Mouse (Mus musculus) limb, embryonic 12.5 days (tissue): ENCODE measurements around the gene Coq10a. TPM values are rescaled to one million over a fixed set of nuclear protein-coding genes. Genes with fewer than 3 reads are reported as not detected.
"Not testable (repeated sequence)": the region's sequence is repeated elsewhere in the genome, so short reads cannot be mapped to it uniquely, and the experiment has no call there.

Experiments used
- ATAC-seq: fragments of 200-750 bp; cut with Nextera tagmentation; 2 replicates; pipeline ENCODE4 v1.8.0; 2017; ENCODE audit warnings: low read depth, moderate TSS enrichment; ENCODE audit not compliant: insufficient number of reproducible peaks, insufficient read depth, low FRiP score, low TSS enrichment
- H3K27ac ChIP-seq: fragments of 300-500 bp; sonication (generic); 2 replicates; pipeline ENCODE4 v1.5.1; 2016; ENCODE audit warnings: mild to moderate bottlenecking, moderate library complexity
- H3K27me3 ChIP-seq: fragments of 300-500 bp; sonication (generic); 2 replicates; pipeline ENCODE4 v1.6.1; 2016; ENCODE audit warnings: mild to moderate bottlenecking, moderate library complexity
- H3K36me3 ChIP-seq: fragments of 300-500 bp; sonication (generic); 2 replicates; pipeline ENCODE4 v1.6.1; 2016; ENCODE audit warnings: mild to moderate bottlenecking, moderate library complexity
- H3K4me1 ChIP-seq: fragments of 300-500 bp; sonication (generic); replicated peaks from 2 replicates; pipeline ENCODE4 v1.6.1; 2016
- H3K4me2 ChIP-seq: fragments of 300-500 bp; sonication (generic); 2 replicates; pipeline ENCODE4 v1.6.1; 2016; ENCODE audit warnings: mild to moderate bottlenecking, moderate library complexity
- H3K4me3 ChIP-seq: fragments of 300-500 bp; sonication (generic); replicated peaks from 2 replicates; pipeline ENCODE4 v1.5.1; 2016; ENCODE audit warnings: mild to moderate bottlenecking
- H3K9ac ChIP-seq: fragments of 300-500 bp; sonication (generic); replicated peaks from 2 replicates; pipeline ENCODE4 v1.6.1; 2016; ENCODE audit warnings: mild to moderate bottlenecking, moderate library complexity
- H3K9me3 ChIP-seq: fragments of 300-500 bp; sonication (generic); 2 replicates; pipeline ENCODE4 v1.6.1; 2016; ENCODE audit warnings: mild to moderate bottlenecking, moderate library complexity
- WGBS: fragments of 180-500 bp; shearing (Covaris S2); methylation state at CpG from one replicate; pipeline ENCODE4 v1.1.7; 2016; 5-methylcytosine and 5-hydroxymethylcytosine counted together
- polyA plus RNA-seq: library from polyadenylated mRNA; unstranded; fragments of >200 nt; fragmentation: Nextera tagmentation; extraction: Ambion mirVana; gene quantifications from 2 replicates; pipeline ENCODE4 v1.2.1, GENCODE M21; 2016

Coq10a gene
- polyA plus RNA-seq, 1 experiment from 2014 or later: 15.8 TPM

DNA sequence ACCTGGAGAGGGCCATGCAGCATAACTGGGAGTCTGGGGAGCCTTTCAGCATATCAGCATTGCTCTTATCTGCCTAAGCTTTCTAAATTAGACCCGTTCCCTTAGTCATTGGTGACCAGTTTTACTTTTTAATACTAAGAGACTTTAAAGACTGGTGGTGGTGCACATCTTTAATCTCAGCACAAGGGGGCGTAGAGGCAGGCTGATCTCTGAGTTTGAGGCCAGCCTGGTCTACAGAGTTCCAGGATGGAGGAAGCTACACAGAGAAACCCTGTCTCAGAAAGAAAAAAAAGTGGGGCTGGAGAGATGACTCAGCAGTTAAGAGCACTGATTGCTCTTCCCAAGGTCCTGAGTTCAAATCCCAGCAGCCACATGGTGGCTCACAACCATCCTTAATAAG lies 28.5 kb downstream of the Coq10a start:
- no peak for ATAC-seq
- H3K4me3 ChIP-seq: no peak overlapping the region
- no peak overlapping the region for H3K9ac ChIP-seq
- 79% methylated on average over 2 of the region's 2 CpGs for WGBS
- peaks cover 22% of the 10 kb centered on the region for H3K4me1 ChIP-seq
- no peak overlapping the region for H3K27ac ChIP-seq
- H3K36me3 ChIP-seq: peaks cover 19% of the 10 kb centered on the region
- H3K27me3 ChIP-seq: no peaks in the 10 kb centered on the region
- H3K9me3 ChIP-seq: no peaks in the 10 kb centered on the region
- H3K4me2 ChIP-seq: no peak overlapping the region

DNA sequence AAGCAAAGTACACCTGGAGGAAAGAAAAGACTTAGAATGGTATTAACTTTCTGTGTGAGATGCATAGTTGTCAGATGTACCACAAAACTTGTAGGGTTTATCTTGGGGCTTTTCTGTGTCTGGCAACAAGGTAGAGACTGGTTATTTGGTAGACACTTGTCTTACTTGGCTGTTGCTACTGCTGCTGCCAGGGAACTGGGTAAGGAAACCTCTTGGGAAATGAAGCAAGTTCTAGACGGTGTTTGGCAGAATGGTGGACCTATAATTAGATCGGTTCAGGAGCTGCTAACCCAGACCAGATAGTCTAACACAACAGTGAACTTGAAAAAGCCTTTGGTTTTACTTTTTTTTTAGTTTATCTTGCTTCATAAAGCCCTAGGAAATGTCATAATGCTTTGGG lies 29.8 kb downstream of the Coq10a start:
- Histone ChIP-seq H3K27me3 (no peaks in the 10 kb centered on the region), H3K4me2 (peak overlapping the region; percentile 90), H3K4me3 (peak overlapping the region; percentile 95), H3K4me1 (peaks cover 17% of the 10 kb centered on the region), H3K9ac (peak overlapping the region; percentile 27; the same call in 1 of the 2 replicates), H3K27ac (no peak overlapping the region), H3K9me3 (no peaks in the 10 kb centered on the region), H3K36me3 (peaks cover 19% of the 10 kb centered on the region)
- no peak for ATAC-seq
- WGBS: 76% methylated on average over 2 of the region's 2 CpGs

DNA sequence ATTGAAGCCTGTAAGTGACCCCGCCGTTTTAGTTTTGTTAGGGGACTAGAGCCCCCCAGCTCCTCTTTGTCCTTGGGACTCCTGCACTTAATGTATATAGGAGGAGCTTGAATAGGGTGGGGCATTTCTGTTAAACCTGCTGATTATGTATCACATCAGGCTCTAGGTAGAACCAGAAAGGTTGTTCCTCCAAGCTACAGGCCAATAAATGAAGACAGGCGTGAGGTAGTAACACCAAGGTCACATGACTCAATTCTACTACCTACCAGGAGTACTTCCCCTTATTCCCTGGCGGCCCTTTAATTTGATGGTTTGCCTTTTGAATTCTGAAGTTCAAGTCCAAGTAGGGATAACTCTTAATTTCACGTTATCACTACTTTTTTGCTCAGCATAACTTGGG lies 30.4 kb downstream of the Coq10a start:
- H3K9me3 ChIP-seq: no peaks in the 10 kb centered on the region
- peaks cover 19% of the 10 kb centered on the region for H3K36me3 ChIP-seq
- H3K27ac ChIP-seq: peak overlapping the region; percentile 93
- H3K27me3 ChIP-seq: no peaks in the 10 kb centered on the region
- H3K4me2 ChIP-seq: peak overlapping the region; percentile 90
- H3K9ac ChIP-seq: peak overlapping the region; percentile 90
- ATAC-seq: no peak
- H3K4me1 ChIP-seq: peaks cover 17% of the 10 kb centered on the region
- peak overlapping the region; percentile 95 for H3K4me3 ChIP-seq
- 20% methylated on average over 5 of the region's 5 CpGs for WGBS

DNA sequence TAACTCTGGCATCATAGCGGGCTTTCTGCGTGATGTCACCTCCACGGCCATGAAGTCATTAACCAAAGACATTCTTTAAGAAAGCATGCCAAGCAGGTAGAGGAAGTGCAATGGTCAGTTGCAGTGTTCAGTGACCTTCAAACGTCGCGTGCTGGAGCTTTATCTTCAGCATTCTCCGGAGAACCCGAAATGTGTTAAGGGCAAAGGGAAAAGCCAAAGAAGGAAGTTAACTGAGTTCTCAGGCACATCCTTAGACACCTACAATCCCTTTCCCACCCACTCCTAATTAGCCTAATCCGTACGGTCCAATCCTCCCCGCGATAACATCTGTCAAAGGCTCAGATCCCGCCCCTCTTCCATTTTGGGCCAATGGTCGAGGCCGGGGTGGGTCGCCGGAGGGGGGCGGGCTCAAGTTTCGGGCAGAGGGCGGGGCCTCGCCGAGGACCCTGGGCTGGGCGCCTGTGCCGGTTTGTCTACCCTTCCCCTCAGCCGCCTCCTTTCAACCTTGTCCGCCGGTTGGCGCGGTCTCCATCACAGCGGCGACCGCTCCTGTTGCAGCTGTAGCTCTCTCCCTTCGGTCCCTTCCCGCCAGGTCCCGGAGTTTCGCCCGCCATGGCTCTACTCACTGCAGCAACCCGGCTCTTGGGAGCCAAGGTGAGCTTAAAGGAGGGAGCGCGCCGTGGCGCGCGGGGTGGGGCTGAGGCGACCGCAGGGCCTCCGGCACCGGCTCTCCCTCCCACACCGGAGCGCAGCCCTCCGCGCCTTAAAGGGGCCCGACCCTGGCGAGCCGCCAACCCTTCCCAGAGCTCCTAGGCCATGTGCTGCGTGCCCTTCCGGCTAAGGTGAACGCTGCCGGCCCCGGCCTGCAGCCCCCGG lies 31.3 kb downstream of the Coq10a start, which contains the start of gene Cs:
Cs (plus strand) TSS at position 429 of the 876 bp plus-strand sequence.
- Histone ChIP-seq H3K9me3 (no peaks in the 10 kb centered on the region), H3K9ac (peak within 1 kb of the TSS; percentile 90), H3K36me3 (peaks cover 14% of the 10 kb centered on the region), H3K4me1 (peaks cover 17% of the 10 kb centered on the region), H3K27me3 (no peaks in the 10 kb centered on the region), H3K4me3 (peak within 1 kb of the TSS; percentile 95), H3K4me2 (peak within 1 kb of the TSS; percentile 90), H3K27ac (peak within 1 kb of the TSS; percentile 93)
- ATAC-seq: peak; percentile 99
- 1% methylated on average over 60 of the region's 61 CpGs for WGBS

DNA sequence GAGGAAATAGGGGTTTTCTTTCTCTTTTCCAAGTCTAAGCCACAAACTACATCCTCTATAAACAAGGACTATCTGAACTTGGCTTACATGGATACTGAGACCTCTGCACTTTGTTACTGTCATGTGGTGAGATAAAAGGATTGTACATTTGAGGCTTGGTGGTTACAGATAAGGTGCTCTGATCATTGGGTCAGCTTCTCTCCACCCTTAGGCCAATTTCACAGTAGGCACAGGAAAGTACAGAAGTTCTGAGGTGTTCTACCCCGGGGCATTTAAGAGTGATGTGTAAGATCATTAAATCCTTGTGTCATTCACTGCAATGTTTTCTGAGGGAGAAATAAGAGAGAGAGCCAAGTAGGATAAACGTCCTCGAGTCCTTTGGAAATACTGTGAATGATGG lies 32.2 kb downstream of the Coq10a start:
- Histone ChIP-seq H3K4me1 (peaks cover 17% of the 10 kb centered on the region), H3K27ac (peak overlapping the region; percentile 93; the same call in 1 of the 2 replicates), H3K27me3 (no peaks in the 10 kb centered on the region), H3K9ac (peak overlapping the region; percentile 54; the same call in 1 of the 2 replicates), H3K9me3 (no peaks in the 10 kb centered on the region), H3K4me3 (peak overlapping the region; percentile 95), H3K36me3 (peaks cover 14% of the 10 kb centered on the region), H3K4me2 (peak overlapping the region; percentile 73)
- ATAC-seq: no peak
- WGBS: 84% methylated on average over 3 of the region's 3 CpGs

DNA sequence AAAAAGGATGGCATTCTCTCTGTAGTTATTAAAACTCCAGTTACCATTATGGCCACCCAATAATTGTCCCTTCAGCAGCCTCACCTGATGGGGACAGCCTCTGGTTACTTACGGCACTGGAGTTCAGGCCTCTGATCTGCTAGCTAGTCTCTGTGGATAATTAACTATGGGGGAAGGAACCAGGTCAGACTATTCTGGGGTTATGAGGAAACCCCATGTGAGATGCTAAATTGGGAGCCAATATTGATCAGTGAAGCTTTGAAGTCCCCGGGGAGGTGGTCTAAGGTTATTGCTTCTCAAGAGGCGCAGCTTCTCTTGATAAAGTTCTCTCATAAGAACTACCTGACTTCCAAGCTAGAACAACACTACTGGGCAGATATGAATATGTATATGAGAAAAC lies 32.6 kb downstream of the Coq10a start:
- Histone ChIP-seq H3K4me3 (no peak overlapping the region), H3K4me1 (peaks cover 17% of the 10 kb centered on the region), H3K9ac (no peak overlapping the region), H3K36me3 (peaks cover 14% of the 10 kb centered on the region), H3K9me3 (no peaks in the 10 kb centered on the region), H3K27ac (no peak overlapping the region), H3K27me3 (no peaks in the 10 kb centered on the region), H3K4me2 (peak overlapping the region; percentile 73; the same call in 1 of the 2 replicates)
- 91% methylated on average over 3 of the region's 3 CpGs for WGBS
- ATAC-seq: no peak

DNA sequence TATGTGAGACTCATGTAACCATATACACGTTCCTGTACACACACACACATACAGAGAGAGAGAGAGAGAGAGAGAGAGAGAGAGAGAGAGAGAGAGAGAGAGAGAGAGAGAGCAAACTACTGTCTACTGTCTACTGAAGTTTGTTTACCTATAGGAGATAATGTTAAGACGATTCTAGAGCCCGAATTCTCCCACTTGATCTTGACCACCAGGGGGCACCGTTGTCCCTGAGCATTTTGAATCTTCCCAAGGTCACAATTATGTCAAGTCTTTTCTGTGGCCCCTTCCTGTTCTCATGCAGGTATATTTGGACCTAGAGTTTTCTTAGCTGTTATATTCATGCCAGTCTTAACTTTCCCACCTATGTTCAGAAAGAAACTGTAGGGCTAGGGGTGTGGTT lies 33.2 kb downstream of the Coq10a start:
- WGBS: 3% methylated on average over 4 of the region's 4 CpGs
- ATAC-seq: no peak
- Histone ChIP-seq H3K4me1 (peaks cover 17% of the 10 kb centered on the region), H3K36me3 (peaks cover 12% of the 10 kb centered on the region; the same call in 1 of the 2 replicates), H3K27ac (no peak overlapping the region), H3K27me3 (no peaks in the 10 kb centered on the region), H3K9me3 (no peaks in the 10 kb centered on the region), H3K4me2 (no peak overlapping the region), H3K4me3 (no peak overlapping the region), H3K9ac (no peak overlapping the region)

DNA sequence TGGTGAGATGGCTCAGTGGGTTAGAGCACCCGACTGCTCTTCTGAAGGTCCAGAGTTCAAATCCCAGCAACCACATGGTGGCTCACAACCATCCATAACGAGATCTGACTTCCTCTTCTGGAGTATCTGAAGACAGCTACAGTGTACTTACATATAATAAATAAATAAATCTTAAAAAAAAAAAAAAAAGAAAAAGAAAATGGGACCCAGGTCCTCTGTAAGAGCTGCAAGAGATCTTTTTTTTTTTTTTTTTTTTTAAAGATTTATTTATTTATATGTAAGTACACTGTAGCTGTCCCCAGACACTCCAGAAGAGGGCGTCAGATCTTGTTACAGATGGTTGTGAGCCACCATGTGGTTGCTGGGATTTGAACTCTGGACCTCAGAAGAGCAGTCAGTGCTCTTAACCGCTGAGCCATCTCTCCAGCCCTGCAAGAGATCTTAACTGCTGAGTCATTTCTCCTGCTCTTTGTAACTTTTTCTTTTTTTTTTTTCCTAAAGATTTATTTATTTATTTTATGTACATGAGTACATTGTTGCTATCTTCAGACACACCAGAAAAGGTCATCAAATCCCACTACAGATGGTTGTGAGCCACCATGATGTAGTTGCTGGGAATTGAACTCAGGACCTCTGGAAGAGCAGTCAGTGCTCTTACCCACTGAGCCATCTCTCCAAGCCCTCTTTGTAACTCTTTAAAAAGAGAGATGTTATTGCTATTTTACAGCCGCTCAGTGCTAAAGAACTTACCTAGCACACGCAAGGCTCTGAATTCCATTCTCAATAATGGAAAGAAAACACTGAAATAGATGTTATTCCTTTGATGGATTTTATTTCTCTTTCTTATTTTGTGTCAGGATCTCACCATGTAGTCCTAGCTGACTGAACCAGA lies 36.2 kb downstream of the Coq10a start:
- H3K9me3 ChIP-seq, ATAC-seq, H3K9ac ChIP-seq, H3K27ac ChIP-seq, H3K27me3 ChIP-seq, H3K4me2 ChIP-seq, H3K4me1 ChIP-seq, H3K4me3 ChIP-seq: not testable (repeated sequence)
- 83% methylated on average over 6 of the region's 6 CpGs for WGBS
- peaks cover 24% of the 10 kb centered on the region for H3K36me3 ChIP-seq

DNA sequence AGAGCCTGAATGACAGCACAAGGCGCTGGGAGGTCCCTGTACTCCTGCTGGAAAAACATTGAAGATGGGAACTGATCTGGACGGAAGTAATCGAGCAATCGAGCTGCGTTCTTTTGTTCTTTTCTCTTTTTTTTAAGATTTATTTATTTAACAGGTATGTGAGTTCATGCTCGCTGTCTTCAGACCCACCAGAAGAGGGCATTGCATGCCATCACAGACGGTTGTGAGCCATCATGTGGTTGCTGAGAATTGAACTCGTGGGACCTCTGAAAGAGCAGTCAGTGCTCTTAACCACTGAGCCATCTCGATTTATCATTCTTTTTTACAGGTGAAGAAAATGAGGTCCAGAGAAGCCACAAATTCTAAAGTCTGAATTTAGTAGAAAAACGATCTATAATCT lies 41.2 kb downstream of the Coq10a start:
- H3K9ac ChIP-seq: no peak overlapping the region
- 94% methylated on average over 10 of the region's 10 CpGs for WGBS
- H3K36me3 ChIP-seq: peaks cover 57% of the 10 kb centered on the region
- no peak overlapping the region for H3K4me2 ChIP-seq
- H3K4me1 ChIP-seq: peaks cover 12% of the 10 kb centered on the region
- no peak overlapping the region for H3K4me3 ChIP-seq
- no peaks in the 10 kb centered on the region for H3K9me3 ChIP-seq
- no peak overlapping the region for H3K27ac ChIP-seq
- no peaks in the 10 kb centered on the region for H3K27me3 ChIP-seq
- no peak for ATAC-seq

DNA sequence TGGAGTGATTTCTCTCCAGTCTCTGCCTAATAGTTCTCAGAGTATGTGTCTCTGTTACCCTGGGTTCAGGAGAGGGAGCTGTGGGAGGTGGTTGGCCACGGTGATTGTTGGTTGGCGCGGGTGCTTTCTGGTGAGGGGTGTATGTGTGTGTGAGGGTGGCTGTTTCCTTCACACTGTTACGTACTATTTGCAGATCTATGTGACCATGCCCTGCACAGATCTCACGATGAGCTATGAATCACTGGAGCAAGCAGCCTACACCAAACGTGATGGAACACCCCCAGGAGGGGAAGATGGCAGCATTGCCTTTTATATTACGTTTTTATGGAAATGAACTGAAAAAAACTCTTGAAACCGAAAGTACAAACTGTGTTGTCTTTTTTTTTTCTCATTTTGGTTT lies 42.0 kb downstream of the Coq10a start:
- no peak overlapping the region for H3K27ac ChIP-seq
- 94% methylated on average over 8 of the region's 8 CpGs for WGBS
- H3K4me3 ChIP-seq: no peak overlapping the region
- H3K27me3 ChIP-seq: no peaks in the 10 kb centered on the region
- no peak for ATAC-seq
- peaks cover 12% of the 10 kb centered on the region for H3K4me1 ChIP-seq
- H3K4me2 ChIP-seq: no peak overlapping the region
- H3K9me3 ChIP-seq: no peaks in the 10 kb centered on the region
- H3K9ac ChIP-seq: no peak overlapping the region
- H3K36me3 ChIP-seq: peaks cover 57% of the 10 kb centered on the region

DNA sequence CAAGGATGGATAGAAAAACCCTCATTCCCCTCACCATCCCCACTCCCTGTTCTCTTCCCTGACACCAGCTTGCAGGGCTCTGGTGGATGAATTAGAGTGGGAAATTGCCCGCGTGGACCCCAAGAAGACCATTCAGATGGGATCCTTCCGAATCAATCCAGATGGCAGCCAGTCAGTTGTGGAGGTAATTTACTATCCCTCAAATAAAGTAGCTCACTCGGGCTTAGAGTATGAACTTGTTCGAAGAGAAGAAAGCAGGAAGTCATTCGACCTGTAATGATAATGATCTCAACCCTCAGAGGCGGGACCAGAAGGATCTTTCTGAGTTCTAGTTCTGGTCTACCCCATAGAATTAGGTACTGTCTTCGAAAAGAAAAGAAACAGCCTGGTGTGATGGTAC lies 45.3 kb downstream of the Coq10a start:
- H3K9me3 ChIP-seq: no peaks in the 10 kb centered on the region

More for the DNA sequence above, 45.3 kb downstream of the Coq10a start:
- 70% methylated on average over 8 of the region's 8 CpGs for WGBS
- H3K27me3 ChIP-seq: no peaks in the 10 kb centered on the region
- peak overlapping the region; percentile 96 for H3K9ac ChIP-seq
- ATAC-seq: no peak
- peak overlapping the region; percentile 68 for H3K4me3 ChIP-seq
- peak overlapping the region; percentile 97 for H3K27ac ChIP-seq
- peak overlapping the region; percentile 88 for H3K4me2 ChIP-seq
- peaks cover 15% of the 10 kb centered on the region for H3K4me1 ChIP-seq
- peaks cover 68% of the 10 kb centered on the region for H3K36me3 ChIP-seq
